Mouse (Mus musculus) G1E (cell line): ENCODE data around the gene Fas. TPM values are rescaled to one million over a fixed set of nuclear protein-coding genes. Genes with fewer than 3 reads are reported as not detected.

ENCODE experiments used
- ATAC-seq: 2 replicates; pipeline ENCODE4 v1.8.0; 2016; ENCODE audit warnings: mild to moderate bottlenecking; ENCODE audit not compliant: insufficient number of reproducible peaks, poor library complexity, low FRiP score, severe bottlenecking; ENCODE audit errors: extremely low read depth
- DNase-seq: peaks from one replicate; pipeline ENCODE4 v3.0.0; 2012; ENCODE audit warnings: low spot score
- H3K27me3 ChIP-seq: 2 replicates; pipeline ENCODE4 v1.6.1; 2012; ENCODE audit warnings: mild to moderate bottlenecking, low read length, inconsistent platforms; ENCODE audit not compliant: insufficient read depth
- H3K36me3 ChIP-seq: replicated peaks from 2 replicates; pipeline ENCODE3; 2012; ENCODE audit warnings: mild to moderate bottlenecking, inconsistent platforms
- H3K4me1 ChIP-seq: 2 replicates; pipeline ENCODE4 v1.6.1; 2012; ENCODE audit warnings: low read depth, low read length, inconsistent platforms, mixed read lengths; ENCODE audit not compliant: insufficient read depth
- H3K4me3 ChIP-seq: 2 replicates; pipeline ENCODE4 v1.5.1; 2012; ENCODE audit warnings: low read depth, mild to moderate bottlenecking, inconsistent platforms, low read length, moderate library complexity, mixed read lengths
- H3K9me3 ChIP-seq: replicated peaks from 2 replicates; pipeline ENCODE4 v1.6.1; 2012; ENCODE audit warnings: inconsistent platforms
- CTCF ChIP-seq: IDR thresholded peaks from 2 replicates; pipeline ENCODE4 v1.5.1; 2012; ENCODE audit warnings: low read depth, low read length, inconsistent platforms, mixed read lengths
- GATA1 ChIP-seq: IDR thresholded peaks from 2 replicates; pipeline ENCODE4 v1.6.1; 2012; ENCODE audit warnings: borderline replicate concordance, low read length, inconsistent platforms, mixed read lengths
- GATA2 ChIP-seq: IDR thresholded peaks from 2 replicates; pipeline ENCODE4 v1.6.1; 2012; ENCODE audit warnings: low read depth, low read length, inconsistent platforms, borderline replicate concordance
- POLR2AphosphoS5 ChIP-seq: IDR thresholded peaks from 2 replicates; pipeline ENCODE4 v1.6.1; 2012; ENCODE audit warnings: low read depth, low read length, inconsistent platforms; ENCODE audit not compliant: insufficient replicate concordance
- TAL1 ChIP-seq: conservative IDR thresholded peaks from 2 replicates; pipeline ENCODE4 v1.6.1; 2012; ENCODE audit warnings: low read depth, low read length, inconsistent platforms, mixed read lengths
- polyA plus RNA-seq: library from polyadenylated mRNA; stranded (reverse); fragments of >175 nt; gene quantifications from 2 replicates; pipeline ENCODE4 v1.2.3, GENCODE M21; 2012
- total RNA-seq, 2 experiments: library from RNA; stranded (forward) in 1 of 2; stranded (reverse) in 1 of 2; fragments of 200-1000 nt in 1 of 2; fragments of >200 nt in 1 of 2; fragmentation: Nextera tagmentation in 1 of 2; gene quantifications; 2 replicates each; pipeline ENCODE4 v1.2.3; 2014 to 2017

The Fas gene
- total and polyA plus RNA-seq, 3 experiments = not detected

- H3K4me3 ChIP-seq = no peak overlapping the region
- TF ChIP-seq GATA2 (no peak), GATA1 (no peak), CTCF (no peak), POLR2AphosphoS5 (no peak), TAL1 (no peak)
- no peaks in the 10 kb centered on the region for H3K9me3 ChIP-seq
- no peaks in the 10 kb centered on the region for H3K4me1 ChIP-seq
- no peaks in the 10 kb centered on the region for H3K27me3 ChIP-seq
- H3K36me3 ChIP-seq = no peaks in the 10 kb centered on the region
- DNase-seq (no peak), ATAC-seq (no peak)
Observed at GRCm38 (mm10) chr19:34262273-34262974, 28.0 kb upstream of the Fas start.

- H3K9me3 ChIP-seq = no peaks in the 10 kb centered on the region
- no peak for TF ChIP-seq POLR2AphosphoS5
- no peak for TF ChIP-seq TAL1
- TF ChIP-seq GATA1 = no peak
- TF ChIP-seq CTCF = no peak
- no peak for TF ChIP-seq GATA2
- no peak overlapping the region for H3K4me3 ChIP-seq
- no peak for DNase-seq
- ATAC-seq = no peak
- H3K4me1 ChIP-seq = no peaks in the 10 kb centered on the region
- no peaks in the 10 kb centered on the region for H3K27me3 ChIP-seq
- H3K36me3 ChIP-seq = no peaks in the 10 kb centered on the region
Observed at GRCm38 (mm10) chr19:34265604-34266193, 24.8 kb upstream of the Fas start.

GRCm38 (mm10) chr19:34268991-34269390 lies 21.5 kb upstream of the Fas start:
- Histone ChIP-seq H3K27me3 (no peaks in the 10 kb centered on the region), H3K4me3 (no peak overlapping the region), H3K4me1 (no peaks in the 10 kb centered on the region), H3K9me3 (no peaks in the 10 kb centered on the region), H3K36me3 (no peaks in the 10 kb centered on the region)
- DNase-seq (no peak), ATAC-seq (no peak)
- TF ChIP-seq GATA2 (no peak), GATA1 (no peak)

- Histone ChIP-seq H3K4me1 (no peaks in the 10 kb centered on the region), H3K36me3 (no peaks in the 10 kb centered on the region), H3K4me3 (no peak overlapping the region), H3K27me3 (no peaks in the 10 kb centered on the region), H3K9me3 (no peaks in the 10 kb centered on the region)
- no peak for DNase-seq
- ATAC-seq = no peak
- TF ChIP-seq GATA2 = no peak
- no peak for TF ChIP-seq POLR2AphosphoS5
- TF ChIP-seq GATA1 = no peak
- no peak for TF ChIP-seq TAL1
- no peak for TF ChIP-seq CTCF
Observed at GRCm38 (mm10) chr19:34270106-34270726, 20.2 kb upstream of the Fas start.

GRCm38 (mm10) chr19:34270824-34271464 lies 19.5 kb upstream of the Fas start:
- no peak for ATAC-seq
- no peaks in the 10 kb centered on the region for H3K4me1 ChIP-seq
- DNase-seq = no peak
- H3K4me3 ChIP-seq = no peak overlapping the region
- TF ChIP-seq GATA2 (no peak), POLR2AphosphoS5 (no peak), CTCF (no peak), GATA1 (no peak), TAL1 (no peak)
- H3K27me3 ChIP-seq = no peaks in the 10 kb centered on the region
- H3K9me3 ChIP-seq = no peaks in the 10 kb centered on the region
- H3K36me3 ChIP-seq = no peaks in the 10 kb centered on the region

- no peaks in the 10 kb centered on the region for H3K36me3 ChIP-seq
- no peaks in the 10 kb centered on the region for H3K9me3 ChIP-seq
- DNase-seq (no peak), ATAC-seq (no peak)
- no peaks in the 10 kb centered on the region for H3K4me1 ChIP-seq
- TF ChIP-seq GATA1 (no peak), POLR2AphosphoS5 (no peak), CTCF (no peak), GATA2 (no peak), TAL1 (no peak)
- H3K4me3 ChIP-seq = no peak overlapping the region
- no peaks in the 10 kb centered on the region for H3K27me3 ChIP-seq
Observed at GRCm38 (mm10) chr19:34273073-34273472, 17.4 kb upstream of the Fas start.
